Mouse (Mus musculus) gastrocnemius, adult 18-20 months (tissue): ENCODE results near the gene Ttn. TPM values are rescaled to one million over a fixed set of nuclear protein-coding genes. Genes with fewer than 3 reads are reported as not detected.

Source experiments
- DNase-seq: peaks from one replicate; pipeline ENCODE4 v3.0.0; 2021; ENCODE audit warnings: low spot score
- total RNA-seq, 2 experiments: library from RNA; stranded (reverse); gene quantifications; 2 replicates each; pipeline ENCODE4 v1.2.3; 2021

Gene Ttn
- total RNA-seq, 2 experiments from 2014 or later, result 4,889 to 5,895 TPM

DNA sequence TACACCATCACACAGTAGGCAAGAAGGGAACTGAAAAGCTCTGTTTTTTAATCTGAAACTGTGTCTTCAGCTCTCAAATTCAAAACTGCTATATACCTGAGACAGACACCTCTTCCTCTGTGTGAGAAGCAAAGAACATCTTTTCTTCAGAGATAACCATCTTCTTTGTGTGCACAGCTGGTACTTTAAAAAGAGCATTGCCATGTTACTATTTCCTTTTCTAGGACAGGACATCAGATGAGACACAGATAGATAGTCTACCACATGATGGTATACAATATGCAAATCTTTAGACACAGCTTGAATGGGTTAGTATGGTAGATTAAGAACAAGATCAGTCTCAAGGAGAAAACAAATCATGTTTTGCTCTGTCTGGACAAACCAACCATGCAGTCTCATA is 121.0 kb downstream of the Ttn start:
- no peak for DNase-seq

DNA sequence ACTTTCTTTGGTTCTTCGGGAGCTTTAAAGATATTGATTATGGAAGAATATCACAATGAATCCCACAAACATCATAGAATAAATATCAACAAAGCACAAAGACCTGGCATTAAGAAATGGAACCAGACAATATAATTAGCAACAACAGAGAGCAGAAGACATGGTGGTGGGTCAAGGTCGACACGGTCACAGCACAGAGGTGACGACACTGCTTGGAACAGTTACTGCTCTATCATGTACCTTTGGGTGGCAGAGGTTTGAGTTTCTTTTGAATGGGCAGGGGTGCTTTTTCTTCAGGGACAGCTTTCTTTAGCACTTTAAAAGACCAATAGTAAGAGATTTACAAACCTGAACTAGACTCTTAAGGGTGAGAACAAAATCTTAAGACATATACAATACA is 132.3 kb downstream of the Ttn start:
- no peak for DNase-seq

DNA sequence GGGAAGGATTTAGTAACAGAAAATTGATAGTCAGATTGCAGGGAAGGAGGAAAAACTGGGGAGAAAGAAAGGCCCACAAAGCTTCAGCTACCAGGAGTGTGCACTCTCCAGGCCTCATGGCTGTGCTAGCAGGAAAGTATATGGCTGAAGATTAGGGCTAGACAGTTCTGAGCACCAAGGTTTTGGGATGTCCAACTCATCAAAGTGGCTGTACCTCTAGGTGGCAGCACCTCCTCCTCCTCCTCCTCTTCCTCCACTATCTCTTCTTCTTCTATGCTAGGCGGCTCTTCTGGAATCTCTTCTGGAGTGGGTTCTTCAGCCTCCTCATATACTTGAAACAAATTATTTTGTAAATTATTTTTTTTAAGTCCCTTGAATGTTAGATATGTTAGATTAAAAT is 139.2 kb downstream of the Ttn start:
- DNase-seq, result no peak

DNA sequence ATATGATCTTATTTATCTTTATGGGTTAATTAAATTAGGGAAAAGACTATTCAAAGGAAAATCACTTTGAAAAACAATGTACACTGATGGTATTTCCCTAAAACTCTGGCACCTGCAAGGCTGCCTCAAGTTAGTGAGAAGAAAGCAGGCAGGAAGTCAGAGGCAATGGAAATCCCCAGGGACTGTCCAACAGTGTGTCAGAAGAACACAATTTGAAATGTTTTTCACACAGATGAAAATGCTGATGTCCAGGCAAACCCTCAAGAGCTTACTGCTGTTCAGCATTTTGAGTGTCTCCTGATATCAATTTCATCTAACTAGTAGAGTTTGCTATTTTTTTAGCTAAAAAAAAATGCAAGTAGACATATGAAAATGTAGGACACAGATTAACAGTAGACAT is 161.9 kb downstream of the Ttn start:
- DNase-seq, result no peak

DNA sequence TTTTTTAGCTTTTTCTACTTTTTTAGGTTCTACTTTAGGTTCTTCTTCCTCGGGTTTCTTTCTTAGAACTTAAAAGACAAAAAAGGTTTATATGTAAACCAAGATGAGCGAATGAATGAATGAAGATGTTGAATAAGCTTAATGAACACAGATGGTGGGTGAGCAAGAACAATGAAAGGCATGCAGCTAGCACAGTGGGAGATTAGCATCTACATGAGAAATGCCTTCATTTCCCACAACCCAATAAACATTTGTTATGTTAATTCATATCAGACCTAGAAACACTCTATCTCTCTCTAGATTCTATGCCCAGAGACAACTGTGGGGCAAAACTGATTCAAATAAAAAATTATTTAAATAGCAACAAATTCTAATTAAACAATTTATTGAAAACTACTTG is 164.6 kb downstream of the Ttn start:
- no peak for DNase-seq

DNA sequence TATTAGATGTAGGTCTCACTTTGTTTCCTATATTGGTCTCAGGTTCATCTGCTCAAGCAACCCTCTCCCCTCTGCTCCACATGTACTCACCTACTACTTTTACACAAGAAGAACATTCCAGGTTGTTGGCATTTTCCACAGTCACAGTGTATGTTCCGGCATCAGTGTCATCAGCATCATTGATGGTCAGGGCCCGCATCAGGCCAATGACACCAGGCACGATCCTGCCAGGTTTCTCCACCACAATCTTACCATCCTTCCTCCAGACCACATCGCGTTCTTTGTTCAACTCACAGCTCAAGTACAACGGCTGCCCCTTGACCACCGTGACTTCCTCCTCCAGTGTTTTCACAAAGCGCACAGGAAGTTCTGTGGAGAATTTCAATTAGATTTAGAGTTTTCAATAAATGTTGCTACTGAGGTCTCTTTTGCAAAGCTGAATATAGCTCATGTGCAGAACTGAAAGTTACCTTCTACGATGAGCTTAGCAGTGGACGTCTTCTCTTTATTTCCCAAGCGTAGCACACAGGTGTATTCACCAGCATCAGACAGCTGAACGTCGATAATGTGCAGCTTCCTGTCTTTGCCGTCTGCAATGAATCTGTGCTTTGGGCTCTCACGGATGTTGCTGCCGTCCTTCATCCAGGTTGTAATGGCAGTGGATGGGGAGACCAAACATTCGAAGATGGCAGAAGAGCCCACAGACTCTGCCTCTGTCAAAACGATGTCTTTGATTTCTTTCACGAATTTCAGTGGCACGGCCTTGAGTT is 168.1 kb downstream of the Ttn start:
- no peak for DNase-seq

DNA sequence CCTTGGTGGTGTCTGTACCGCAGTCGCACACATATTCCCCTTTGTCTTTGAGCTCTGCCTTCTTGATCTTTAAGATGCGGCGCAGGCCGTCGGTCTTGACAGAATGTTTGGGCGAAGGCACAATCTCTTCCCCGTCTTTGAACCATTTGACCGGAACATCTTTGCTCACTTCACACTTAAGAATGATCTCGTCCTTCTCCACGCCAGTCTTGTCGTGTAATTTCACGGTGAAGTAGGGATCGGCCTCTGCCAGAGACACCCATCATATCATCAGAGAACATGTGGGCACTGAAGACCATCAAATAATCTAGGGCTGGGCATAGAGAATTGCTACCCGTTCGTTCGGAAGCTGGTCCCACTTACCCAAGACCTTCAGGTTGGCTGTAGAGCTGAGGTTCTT is 171.2 kb downstream of the Ttn start:
- DNase-seq, result no peak

DNA sequence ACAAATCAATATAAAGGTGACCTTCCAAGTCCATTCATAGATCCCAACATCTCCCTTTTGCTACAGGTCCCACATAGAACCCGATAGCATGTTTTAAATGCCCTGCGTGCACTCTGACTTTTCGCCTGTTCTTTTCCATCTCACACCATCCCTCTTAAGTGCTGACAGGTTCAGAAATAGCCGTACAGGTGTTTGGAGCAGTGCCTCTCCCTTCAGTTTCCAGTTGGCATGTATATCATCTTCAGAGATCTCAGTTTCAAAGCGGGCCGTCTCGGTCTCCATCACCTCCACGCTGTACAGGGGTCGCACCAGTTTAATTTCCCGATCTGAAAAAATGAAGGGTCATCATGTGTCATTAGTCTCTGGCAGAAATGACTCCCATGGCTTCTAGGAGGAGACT is 174.0 kb downstream of the Ttn start:
- DNase-seq, result peak; percentile 63

DNA sequence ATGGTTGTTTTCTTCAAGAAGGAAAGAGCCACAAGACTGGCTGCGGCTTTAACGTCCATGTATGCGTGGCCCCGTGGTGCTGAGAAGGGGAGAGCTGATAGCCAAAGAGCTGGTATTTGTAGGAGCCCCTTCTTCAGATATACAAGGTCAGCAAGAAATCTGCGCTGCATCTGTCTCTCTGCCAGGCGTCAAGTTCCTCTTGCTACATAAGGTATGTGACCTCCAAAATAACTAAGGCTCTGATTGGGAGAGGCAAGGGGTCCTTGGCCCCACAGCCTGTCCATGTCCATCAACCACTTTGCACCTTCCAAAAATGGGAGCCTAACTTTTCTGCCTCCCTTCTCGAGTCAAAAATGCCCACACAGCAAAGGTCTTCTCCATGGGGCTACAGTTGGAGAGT is 175.1 kb downstream of the Ttn start:
- peak; percentile 64 for DNase-seq

DNA sequence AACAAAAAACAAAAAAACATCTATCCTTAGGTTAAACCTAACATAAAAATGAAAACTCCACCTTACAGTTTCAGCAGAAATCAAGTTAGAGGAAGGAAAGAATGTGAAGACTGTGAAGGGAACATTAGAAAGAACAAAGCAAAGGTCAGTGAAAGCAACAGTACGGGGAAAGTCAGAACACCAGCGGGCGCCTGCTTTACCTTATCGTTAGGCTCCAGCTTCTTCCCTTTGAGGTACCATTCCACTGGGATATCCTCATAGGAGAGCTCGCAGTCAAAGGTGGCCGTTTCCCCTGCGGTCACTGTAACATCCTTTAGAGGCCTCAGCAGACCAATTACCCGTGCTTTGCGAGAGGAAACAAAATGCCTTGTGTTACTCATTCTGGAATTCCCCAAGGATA is 175.5 kb downstream of the Ttn start:
- no peak for DNase-seq

DNA sequence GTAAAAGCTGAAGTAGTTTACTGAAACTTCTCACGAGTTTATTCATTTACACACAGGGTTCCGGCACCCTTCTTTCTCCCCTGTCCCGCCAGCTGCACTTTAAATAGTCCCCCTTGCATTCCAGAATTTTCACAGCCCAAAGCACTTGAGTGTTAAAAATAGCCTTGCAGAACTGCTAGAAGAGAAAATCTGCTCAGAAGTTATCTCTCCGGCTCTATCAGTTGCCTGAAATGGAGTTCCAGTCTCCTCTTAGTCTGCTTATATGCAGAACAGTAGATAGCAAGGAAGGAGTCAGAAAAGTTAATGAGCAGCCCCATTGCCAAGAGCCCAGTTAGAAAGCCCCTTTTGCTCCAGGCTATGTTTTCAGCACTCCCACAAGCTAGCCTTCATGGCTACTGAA is 176.0 kb downstream of the Ttn start:
- no peak for DNase-seq

DNA sequence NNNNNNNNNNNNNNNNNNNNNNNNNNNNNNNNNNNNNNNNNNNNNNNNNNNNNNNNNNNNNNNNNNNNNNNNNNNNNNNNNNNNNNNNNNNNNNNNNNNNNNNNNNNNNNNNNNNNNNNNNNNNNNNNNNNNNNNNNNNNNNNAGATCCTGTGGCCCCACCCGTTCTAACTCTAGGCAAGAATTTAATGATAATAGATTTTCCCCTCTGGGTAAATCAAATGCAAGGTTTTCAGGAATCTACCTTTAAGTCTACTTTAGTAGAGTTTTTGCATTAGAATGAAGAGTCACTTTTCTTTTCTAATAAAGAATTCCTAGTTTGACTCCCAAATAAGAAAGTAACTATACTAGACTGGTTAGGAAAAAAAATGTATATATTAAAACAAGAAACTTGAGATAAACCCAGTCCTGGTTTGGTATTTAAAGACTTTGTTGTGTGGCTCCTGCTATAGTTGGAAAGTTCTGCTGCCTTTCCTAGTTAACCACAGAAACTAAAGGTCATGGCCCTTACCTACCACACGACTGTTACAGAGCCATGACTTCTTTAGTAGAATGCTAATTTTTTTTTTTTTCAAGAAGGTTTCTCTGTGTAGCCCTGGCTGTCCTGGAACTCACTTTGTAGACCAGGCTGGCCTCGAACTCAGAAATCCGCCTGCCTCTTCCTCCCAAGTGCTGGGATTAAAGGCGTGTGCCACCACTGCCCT is 177.0 kb downstream of the Ttn start:
- no peak for DNase-seq

DNA sequence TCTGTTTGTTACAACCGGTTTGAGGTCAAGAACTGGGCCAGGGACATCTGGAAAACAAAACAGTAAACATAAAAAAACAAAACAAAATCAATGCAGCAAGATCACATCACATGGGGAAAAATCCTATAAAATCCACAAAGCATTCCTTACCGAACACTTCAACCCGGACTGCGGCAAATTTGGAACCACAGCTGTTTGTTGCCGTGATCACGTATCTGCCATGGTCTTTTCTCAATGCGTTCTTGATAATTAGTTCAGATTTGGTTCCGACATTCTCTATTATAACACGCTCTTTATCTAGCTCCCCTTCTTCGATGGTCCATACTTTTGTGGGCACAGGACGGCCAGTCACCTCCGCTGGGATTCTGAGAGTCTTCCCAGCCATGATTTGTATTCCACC is 198.2 kb downstream of the Ttn start:
- DNase-seq, result no peak

DNA sequence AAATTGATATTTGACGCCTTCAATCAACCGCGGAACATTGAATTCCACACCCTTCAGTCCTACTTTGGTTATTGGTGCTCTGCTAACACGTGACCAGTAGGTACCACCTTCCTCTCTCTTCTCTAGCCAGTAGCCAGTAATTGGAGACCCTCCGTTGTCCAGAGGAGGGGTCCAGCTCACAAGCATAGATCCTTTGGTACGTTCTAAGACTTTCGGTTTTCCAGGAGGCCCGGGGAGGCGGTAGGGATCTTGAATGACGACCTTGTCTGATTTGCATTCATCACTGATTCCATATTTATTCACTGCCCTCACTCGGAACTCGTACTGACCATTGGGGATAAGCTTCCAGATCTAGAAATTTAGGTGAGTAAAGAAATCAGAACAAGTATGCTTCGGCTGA is 201.6 kb downstream of the Ttn start:
- DNase-seq, result no peak

DNA sequence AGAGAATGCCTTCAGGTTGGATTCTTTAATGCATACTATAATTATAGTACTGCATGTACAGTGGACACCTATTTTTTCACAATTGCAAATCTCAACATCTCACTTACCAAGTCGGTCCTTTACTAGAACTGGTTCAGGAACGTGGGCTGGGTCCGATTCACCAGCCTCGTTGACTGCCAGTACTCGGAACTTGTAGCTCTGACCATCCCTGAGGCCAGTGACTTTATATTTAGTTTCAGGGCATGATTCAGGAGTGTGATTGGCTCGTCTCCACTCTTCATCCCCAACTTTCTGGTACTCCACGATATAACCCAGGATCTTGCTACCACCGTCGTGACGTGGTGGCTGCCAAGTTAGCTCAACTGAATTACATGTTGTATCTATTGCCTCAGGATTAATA is 212.5 kb downstream of the Ttn start:
- no peak for DNase-seq

DNA sequence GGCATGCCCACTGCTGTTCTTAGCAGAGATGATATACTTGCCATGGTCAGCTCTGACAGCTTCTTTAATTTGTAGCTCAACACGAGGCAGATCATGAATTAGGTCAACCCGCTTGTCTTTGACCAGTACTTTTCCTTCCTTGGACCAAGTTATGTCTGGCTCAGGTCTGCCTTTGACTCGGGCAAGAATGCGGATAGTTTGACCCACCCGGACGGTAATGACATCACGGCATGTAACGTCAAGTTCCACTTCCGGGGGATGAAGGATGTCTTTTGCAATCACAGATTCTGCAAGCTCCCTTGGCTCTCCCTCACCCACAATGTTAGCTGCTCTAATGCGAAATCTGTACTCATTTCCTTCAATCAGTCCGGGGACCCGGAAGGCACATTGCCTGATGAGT is 215.1 kb downstream of the Ttn start:
- DNase-seq, result no peak

DNA sequence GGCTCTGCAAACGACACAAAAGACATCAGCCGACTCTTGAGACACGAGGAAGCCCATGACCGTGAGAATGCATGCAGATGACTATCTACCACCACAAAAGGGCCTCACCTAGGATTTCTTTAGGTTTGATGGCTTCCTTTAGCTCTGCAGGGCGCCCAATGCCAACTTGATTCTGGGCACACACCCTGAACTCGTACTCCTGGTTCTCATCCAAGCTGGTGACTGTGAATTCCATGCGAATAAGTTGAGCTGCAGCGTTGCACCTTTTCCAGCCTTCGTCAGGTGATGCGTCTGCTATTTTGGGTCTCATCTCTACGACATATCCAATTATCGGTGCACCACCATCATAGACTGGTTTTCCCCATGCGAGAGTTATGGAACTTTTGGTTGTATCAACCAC is 217.8 kb downstream of the Ttn start:
- no peak for DNase-seq

DNA sequence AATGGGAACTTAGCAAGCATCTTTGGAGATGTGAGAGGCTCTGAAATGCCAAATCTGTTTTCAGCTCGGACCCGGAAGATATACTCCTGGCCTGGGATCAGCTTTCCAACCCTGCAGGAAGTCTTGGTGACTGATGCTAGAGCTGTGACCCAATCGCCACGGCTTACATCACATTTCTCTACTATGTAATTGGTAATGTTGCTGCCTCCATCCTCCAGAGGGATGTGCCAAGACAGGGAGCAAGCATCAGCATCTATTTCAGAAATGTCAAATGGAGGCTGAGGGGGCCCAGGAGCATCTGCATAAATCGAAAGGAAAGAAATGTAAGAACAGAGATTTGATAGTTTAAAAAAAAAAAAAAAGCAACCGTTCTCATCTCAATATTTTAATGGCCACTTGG is 220.2 kb downstream of the Ttn start:
- DNase-seq, result no peak

DNA sequence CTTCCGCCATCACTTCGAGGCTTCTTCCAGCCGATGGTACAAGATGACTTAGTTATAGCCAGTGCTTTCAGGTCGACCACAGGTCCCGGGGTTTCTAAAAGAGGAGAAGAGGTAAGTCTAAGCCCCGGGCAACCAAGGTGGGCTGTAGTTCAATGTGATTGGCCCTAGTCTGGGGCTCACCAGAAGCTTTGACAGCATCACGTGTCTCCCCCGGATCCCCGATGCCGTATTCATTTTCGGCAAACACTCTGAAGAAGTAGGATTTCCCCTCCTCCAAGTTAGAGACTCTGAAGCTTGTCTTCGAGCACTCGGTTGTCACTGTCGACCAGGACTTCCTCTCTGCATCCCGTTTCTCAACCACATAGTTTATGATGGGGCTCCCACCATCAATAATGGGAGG is 225.9 kb downstream of the Ttn start:
- DNase-seq, result no peak

DNA sequence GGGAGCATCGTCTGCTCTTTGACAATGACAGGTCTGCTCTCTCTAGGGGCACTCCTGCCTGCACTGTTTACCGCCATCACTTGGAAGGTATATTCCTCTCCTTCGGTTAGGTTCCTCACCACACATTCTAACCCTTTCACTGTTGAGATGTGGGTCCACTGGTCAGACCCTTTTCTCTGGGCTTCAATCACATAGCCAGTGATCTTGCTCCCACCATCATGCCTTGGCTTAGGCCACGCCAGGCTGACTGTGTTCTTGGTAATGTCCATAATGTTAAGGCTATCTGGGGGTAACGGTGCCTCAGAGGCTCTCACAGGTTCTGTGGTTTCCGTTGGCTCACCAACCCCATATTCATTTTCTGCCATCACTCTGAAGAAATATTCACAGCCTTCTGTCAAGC is 230.4 kb downstream of the Ttn start:
- DNase-seq, result no peak

DNA sequence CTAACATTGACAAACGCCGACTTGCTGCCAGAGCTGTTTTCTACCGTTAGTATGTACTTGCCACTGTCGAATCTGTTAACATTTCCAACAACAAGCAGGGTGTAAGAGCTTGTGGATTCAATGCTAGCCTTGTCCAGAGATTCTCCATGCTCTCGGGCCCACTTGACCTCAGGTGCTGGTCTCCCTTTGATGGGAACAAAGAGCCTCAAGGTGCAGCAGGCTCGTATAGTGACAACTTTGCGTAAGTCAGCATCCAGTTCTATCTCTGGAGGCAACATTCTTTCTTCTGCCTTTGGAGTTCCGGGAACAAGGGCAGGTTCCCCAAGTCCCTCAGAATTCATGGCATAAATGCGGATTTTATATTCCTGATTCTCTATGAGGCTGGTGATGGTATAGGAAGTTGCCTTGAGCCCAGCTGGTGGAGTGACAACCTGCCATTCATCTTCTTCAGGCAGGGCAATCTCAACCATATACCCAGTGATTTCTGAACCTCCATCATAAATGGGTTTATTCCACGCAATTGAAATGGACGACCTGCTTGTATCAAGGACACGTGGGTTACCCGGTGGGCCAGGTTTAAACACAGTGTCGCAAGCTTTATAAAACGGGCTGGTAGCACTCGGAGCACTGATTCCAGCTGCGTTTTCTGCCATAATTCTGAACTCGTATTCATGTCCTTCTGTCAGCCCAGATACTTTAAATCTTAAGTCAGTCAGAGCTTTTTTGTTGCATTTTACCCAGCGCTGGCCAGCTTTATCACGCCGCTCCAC is 232.8 kb downstream of the Ttn start:
- DNase-seq, result no peak

DNA sequence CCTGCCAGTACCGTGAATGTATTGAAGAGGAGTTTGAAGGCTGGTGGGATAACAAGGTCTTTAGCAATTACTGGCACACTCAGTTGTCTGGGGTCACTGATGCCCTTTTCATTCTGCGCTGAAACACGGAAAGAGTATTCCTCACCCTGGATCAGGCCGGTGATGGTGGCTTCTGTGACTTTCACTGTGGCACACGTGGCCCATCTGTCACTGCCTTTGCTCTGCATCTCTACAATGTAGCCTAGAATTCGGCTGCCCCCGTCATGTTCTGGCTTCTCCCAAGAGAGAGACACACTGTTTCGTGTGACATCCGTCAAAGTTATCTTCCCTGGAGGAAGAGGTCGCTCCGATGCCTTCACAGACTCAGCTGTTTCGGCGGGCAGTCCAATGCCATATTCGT is 233.7 kb downstream of the Ttn start:
- DNase-seq, result no peak

DNA sequence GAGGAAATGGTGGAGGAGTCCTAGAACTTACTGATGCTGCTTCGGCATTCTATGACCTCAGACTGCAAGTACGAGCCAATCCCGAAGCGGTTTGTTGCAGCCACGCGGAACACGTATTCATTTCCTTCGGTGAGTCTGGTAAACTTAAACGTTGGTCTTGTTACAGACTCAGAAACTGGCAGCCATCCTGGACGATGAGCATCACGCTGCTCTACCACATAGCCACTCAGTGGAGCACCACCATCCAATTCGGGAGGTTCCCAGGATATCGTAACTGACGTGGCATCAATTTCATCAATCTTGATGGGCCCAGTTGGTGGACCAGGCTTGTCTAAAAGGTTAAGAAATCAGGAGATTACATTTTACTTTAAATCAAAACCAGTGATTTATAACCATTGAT is 262.7 kb downstream of the Ttn start:
- DNase-seq, result no peak
